Mouse (Mus musculus) frontal cortex, postnatal 36 days (tissue): Measurements from ENCODE around the gene Coro1b.

Experiments used
- DNase-seq, 2 experiments: peaks; one replicate each; pipeline ENCODE4 v3.0.0; 2022; ENCODE audit warnings: low spot score in 2 of 2

Coro1b gene

DNA sequence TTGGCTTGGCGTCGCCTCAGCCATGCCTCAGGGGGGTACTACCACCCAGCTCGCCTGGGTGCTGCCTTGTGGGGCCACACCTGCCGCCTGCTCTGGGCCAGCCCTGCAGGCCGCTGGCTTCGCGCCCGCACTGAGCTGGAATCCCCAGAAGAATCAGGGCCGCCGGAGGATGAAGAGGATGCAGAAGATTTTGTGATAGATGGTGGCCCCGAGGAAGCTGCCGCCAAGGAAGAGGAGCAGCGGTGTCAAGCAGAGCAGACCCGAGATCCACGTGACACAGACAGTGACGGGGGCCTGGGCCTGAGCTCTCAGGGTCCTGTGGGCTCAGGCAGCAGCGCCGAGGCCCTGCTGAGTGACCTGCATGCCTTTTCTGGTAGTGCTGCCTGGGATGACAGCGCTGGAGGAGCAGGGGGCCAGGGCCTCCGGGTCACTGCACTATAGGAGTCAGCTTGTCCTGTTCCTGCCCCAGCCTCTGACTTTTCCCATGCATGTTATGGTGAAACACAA, 7.7 kb downstream of the Coro1b start:
- DNase-seq = no peak

DNA sequence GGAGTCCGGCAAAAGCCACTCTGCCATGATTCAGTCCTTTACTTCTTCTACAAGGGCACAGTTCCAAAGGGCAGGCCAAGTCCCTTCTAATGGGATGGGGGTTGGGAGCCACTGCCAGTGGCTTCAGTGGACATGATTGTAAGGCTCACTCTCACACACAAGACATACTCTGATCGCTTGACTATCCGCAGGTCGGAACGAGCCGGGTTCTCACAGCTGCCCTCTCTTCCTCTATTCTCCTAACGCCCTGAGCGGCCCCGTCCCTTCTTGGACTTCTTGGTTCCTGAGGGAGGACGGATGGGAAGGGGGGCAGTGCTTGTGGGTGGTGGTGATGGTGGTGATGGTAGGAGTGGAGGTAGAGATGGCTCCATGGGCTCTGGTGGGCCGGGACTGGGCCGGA, 8.4 kb downstream of the Coro1b start:
- DNase-seq = no peak

DNA sequence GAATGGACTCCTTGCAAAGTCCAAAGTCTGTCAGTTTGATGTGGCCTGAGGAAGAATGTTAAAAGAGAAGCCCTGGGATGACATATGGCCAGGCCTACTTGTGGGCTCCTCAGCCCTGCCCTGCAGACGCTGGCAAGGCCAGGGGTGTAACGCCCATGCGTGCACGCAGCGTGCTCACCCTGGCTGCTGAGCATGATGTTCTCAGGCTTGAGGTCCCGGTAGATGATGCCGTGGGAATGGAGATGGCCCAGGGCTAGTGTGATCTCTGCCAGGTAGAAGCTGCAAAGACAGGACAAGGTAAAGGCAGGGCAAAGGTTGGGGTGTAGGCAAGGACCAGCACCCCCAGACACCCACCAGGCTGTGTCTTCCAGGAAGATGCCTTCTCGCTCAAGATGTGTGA, 10.6 kb downstream of the Coro1b start:
- DNase-seq = no peak

DNA sequence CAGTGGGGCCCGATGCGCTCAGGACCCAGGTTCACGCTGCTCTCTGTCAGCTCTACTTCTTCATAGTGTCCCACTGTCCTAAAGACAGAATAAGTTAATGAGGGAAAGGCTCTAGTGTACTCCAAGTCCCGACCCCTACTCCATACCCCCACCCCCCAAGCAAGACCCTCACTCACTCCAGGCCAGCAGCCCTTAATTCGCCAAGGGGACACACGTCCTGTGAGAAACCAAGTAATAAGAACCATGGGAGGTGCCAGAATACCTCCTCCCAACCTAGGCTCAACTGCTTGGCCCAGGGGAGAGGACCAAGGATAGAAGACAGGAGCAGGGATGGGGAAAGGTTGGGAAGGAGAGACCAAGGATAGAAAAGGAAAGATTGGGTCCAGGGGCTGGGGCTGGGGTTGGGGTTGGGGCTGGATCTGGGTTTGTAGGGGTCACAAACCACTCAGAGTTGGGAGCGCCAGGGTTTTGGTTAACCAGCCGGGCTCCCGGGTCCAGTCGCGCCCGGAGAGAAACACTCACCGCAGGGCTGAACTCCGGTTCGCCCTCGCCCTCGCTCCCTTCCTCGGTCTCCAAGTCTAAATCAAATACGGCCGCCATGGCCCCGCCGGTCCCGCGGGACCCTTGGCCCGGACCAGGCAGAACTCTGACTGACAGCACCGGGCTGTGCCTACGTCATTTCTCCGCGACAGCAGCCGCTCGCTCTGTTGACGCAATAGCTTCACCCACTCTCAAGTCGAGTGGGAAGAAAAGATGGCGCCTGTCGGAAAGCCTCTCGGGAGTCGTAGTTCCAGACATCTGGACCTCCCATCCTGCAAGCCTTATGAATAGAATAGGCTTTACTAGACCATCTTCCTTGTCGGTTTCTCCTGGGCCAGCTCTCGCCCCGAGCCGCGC, 14.5 kb downstream of the Coro1b start, which contains the start of gene Rps6kb2:
Gene Rps6kb2 (minus strand): TSS at position 709 of the 897 bp plus-strand sequence.
- peak; percentile 98 to 99 for DNase-seq

DNA sequence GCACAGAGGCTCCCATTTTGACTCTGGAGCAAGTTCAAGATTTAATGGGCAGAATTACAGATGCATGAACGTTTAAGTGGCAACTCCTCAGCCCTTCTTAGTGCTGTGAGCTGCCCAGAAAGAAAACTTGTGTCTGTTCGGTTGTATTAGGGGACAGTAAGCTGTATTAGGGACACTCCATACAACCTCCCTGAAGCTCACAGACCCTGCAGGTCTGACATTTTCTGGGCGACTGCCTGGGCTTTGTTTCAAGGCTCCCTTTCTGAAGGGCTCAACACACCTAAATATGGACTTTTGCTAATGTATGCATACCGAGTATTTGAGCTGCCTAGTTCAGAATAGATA, 15.1 kb downstream of the Coro1b start:
- no peak for DNase-seq

DNA sequence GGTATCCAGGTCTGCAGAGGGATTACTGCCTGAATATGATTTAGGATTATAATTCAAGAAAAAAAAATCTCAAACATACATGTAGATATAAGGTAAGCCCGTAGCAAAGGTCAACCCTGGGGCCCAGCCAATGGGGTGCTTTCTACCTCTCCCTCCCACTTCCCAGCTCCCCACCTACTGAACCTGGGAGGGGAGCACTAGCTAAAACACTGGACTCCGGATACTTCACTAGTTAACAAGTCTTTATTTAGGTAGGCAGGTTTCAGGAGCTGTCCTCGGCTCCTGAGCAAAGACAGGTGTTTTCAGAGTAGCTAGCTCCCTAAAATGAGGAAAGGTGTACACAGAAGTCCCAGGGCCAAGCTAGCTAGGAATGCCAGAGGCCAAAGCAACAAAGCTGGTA, 15.7 kb downstream of the Coro1b start:
- DNase-seq = no peak

DNA sequence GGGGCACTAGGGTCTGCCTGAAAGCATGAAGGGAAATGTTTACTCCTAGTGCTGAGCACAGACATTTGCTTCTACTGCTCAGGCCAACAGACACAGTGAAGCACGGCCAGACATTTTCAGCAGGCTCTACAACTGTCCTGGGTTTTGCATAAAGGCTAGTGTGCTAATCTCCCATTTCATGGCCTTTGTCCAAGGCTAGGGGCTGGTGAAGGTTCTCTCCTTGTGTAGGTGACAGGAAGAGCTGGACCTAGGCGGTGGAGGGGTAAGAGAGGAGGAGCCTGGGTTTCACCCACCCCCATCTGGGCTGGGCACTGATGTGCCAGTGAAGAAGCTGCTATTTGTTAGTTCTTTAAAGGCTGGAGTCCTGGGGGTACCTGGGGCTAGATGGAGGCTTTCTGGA, 16.3 kb downstream of the Coro1b start:
- DNase-seq = no peak

DNA sequence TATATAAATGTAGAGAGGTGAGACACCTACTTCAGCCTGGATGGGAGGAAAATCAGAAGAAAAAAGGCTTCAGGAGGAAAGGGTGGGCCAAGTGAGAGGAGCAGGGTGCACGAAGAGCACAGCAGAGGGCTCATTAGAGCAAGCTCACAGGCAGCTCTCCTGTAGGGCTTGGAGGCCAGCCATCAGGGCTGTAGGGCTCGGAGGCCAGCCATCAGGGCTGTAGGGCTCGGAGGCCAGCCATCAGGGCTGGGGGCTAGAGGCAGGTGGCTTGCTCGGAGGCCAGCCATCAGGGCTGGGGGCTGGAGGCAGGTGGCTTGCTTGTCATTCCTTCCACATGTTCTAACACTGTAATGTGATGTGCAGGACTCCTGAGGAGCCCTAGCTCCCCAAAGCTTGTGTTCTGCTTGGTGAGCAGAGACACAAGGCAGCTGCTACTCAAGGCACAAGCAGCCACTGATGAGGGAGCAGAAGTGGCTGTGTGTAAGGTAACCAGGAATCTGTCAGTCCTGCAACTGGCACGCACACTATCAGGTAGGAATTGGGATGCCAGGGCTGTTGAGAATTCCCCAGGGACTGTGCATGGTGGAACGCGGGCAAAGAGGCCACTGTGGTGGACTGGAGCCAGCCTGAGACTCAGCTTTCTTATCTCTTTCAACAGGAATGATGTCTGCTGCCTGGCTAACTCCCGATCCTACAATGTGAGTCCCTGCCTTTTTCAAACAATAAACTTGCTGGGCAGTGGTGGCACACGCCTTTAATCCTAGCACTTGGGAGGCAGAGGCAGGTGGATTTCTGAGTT, 18.5 kb downstream of the Coro1b start:
- DNase-seq = no peak

DNA sequence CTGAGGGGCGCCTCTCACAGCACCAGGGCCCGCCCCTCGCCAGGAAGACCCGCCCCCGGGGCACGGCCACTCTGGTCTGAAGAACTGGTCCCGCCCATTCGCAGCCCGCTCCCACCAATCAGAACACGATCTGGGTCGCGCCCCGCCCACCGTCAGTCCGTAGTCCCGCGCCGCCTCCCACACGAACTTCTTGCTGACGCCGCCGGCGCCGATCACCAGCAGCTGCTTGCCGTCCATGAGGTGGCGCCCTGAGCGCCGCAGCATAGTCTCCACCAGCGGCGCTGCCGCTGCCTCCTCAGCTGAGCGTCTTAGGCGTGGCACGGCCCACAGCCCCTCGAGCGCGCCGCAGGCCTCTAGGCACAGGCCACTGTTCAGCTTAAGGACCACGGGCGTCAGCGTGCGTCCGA, 21.0 kb downstream of the Coro1b start:
- DNase-seq = peak; percentile 99 to 100

DNA sequence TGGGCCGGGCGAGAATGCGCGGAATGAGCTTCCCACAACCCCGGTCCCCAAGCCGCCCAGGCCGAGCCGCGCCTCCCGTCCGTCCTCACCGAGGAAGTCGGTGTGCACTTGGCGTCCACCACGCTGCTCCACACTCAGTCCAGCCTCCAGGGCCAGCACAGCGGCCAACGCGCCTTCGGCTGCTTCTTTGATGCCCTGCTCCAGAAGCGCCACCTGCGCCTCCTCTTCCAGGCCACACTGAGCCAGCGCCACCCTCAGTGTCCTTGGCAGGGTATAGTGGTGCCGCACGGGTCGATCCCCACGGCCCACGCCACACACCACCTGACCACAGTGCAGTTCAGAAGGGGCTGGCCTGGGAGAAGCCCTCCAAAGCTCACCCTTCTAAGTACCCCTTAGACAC, 21.4 kb downstream of the Coro1b start:
- DNase-seq = no peak

DNA sequence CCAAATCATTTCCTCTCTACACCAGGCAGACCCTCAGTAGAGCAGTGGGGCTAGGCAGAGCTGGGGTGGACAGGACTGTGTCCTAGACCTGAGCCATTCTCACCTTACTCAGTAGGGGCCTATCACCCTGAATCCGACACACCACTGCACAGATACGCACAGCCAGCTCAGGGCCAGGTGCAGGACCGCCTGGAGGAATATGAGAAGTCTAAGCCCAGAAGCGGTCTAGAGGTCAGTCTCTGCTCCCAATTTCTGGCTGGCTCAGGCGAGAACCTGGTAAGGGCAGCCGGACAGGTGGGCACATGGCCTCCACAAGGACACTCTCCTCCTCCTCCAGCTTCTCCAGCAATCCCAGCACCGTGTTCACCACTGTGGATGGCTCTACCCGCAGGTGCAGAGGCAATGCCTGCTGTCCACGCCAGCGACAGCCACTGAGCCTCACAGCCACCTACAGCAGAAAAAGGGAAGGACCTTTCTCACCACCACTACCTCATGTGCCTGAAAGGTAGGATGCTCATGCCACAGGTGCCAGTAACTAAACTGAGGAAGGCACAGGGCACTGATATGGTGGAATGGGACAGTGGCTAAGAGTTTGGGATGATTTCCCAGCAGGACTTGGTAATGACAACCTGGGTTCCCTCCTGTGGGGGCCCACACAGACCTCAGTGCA, 22.4 kb downstream of the Coro1b start:
- DNase-seq = no peak

DNA sequence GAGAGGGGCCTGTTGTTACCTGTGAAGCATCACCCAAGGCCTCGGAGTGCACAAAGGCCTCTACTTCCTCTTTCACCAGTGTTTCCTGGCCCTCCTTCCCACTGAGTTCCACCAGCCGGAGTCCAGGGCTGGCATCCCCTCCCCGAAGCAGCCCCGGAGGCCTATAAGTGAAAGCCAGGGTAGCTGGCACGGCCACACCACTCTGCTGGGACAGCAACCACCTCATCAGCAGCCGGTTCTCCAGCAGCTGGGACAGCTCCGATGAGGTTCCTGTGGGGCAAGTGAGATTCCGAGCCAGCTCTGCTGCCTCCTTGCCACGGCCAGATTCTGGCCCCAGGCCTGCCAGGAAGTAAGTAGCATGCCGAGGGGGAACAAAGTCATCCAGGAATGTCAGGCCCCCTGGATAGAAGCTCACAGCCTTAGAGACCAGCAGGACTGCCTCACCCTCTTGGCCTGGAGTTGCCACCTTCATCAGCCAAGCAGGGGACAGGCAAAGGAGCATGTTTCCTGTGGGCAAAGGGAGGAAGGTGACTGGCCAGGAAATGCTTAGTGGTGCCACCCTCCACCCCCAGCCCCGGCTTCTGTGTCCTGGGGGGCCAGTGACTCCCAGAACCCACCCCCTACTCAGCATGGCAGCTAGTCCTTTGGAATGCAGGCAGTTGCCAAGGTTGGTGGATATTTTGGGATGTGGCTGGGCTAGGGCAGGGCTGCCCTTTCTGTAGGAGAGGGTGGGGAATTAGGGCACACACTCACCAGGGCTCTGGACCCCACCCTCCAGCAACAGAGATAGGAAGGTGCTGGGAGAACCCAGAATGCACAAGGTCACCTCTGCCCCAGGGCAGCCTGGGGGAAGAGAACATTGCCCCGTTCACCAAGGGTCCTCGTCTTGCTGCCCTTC, 23.2 kb downstream of the Coro1b start:
- DNase-seq = no peak

DNA sequence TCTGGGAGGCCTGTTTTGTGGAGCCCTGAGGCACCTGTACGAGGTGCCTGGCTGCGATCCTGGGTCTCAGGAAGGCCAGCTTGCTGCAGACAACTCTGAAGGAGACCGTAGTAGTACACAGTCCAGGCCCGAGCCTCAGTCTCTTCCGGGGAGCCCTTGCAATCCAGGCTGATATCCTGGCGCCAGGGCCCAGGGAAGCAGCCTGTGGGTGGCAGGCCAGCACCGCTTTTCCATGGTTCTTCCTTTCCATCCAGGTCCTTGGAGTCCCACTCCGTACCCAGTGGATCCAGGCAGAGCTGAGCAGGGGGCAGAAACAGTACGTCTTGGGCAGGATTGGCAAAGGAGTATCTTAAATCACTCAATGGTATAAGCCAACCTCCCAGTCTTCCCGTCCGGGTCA, 24.5 kb downstream of the Coro1b start:
- no peak for DNase-seq

DNA sequence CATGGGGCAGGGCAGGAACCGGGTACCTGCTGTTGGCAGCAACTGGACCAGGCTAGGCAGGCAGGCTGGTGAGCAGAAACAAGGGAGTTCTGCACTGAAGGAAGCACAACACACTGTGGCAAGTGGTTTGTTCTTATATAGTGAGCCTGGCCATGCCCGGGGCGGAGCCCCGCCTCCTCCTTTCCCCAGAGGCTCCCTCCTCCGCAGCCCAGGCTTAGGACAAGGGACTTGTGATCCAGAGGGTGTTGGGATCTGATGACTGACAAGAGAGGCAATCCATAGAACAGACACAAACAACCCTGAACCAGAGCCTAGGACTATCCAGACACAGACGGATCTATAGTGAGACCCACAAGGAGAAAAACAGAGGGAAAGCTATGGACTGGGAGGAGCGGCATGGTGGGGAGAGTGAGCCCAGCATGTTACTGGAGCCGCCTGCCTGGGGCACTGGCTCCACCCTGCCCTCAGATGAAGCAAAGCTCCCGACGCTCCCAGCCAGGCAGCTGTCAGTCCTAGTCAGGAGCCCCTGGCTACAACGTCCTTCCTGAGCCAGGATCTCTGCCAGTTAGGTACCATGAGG, 27.0 kb downstream of the Coro1b start, which contains the start of gene Carns1:
Gene Carns1 (minus strand): TSS at position 112 of the 580 bp plus-strand sequence.
- peak in 1 of 2 experiments; percentile 27 for DNase-seq

DNA sequence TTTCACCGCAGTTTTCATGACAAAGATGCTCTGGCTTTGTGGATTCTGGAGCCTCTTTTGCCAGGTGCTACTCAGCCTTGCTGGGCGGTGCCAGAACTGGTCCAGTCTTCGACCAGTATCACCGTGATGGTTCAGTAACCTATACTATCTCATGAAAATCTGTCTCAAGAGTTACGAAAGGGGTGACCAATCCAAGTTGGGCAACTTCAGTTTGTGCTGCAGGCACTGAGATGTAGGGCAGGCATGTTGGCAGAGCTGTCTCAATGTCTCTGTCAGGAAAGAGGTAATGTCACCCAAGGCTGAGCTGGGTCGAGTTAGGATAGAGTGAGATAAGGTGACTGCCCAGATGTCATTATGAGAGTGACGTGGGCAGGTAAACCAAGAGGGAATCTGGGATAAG, 32.0 kb downstream of the Coro1b start:
- DNase-seq = no peak

DNA sequence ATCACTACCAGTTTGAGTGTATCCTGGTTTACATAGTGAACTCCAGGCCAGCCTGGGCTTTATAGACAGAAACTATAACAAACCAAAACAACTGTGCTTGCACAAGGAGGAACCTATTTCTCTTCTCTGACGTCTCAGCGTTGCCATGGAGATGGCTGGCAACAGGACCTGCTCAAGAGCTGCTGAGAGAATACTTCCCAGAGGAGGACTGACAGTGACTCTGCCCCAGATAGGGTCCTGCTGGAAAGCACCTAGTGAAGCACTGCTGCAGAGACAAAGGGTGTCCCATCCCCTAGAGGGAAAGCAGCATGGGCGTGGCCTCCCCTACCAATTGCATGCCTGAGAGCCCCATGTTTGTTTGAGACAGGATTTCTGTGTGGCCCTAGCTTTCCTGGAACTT, 33.5 kb downstream of the Coro1b start:
- DNase-seq = peak; percentile 62 to 84

DNA sequence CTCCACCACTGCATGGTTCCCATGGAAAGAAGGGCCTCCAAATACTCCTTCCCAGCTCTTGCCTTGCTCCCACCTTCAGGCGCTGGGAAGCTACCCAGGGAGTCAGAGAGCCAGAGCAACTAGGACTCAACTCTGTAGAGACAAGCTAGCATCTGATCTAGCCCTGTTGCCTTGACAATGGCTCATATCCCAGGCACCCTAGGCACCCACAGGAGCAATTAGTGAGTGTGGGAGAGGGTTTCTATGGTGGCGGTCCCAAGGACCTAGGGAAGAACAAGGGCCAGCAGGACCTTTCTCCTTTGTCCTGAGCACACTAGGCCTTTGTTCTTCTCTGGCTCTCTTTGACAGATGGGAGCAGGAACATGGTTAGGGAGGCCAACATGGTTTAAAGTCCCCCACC, 35.3 kb downstream of the Coro1b start:
- DNase-seq = no peak

DNA sequence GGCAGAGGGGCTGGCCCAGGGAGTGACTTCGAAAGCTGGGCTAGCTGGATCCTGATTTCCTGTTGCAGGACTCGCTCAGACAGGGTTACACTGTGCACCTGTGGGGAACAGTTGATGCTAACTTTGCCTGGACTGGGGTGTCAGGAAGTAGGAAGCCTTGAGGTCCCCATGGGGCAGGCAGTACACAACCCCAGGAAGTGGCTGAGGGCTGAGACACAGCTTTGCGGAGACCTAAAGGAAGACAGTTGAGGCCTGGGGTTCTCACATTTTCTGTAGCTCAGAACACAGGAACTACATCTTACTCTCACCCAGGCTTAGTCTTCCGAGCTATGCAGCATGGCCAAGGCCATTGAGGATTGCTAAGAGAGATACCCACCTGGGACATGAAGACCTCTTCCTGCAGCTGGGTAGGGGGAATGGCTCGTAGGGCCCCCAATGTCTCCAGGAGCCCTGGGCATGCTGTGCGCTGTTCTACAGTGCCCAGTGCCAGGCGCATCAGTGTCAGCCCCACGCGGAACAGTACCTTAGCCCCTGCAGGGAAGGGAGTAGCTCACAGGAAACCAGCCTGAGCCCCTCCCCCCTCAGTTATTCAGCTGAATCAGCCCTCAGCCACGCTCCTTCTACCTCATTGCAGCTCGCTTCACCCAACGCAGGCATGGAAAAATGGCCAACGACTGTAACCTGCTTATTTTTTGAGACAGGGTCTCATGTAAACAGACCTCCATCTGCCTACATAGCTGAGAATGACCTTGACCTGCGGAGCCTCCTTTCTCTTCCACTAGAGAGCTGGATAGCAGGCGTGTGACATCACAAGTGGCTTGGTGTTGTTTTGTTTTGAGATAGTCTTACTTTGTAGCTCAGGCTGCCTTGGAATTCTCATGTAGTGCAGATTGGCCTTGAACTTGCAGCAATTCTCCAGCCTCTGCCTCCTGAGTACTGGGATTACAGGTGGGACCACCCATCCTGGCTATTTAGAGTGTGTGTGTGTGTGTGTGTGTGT, 36.9 kb downstream of the Coro1b start:
- no peak for DNase-seq

DNA sequence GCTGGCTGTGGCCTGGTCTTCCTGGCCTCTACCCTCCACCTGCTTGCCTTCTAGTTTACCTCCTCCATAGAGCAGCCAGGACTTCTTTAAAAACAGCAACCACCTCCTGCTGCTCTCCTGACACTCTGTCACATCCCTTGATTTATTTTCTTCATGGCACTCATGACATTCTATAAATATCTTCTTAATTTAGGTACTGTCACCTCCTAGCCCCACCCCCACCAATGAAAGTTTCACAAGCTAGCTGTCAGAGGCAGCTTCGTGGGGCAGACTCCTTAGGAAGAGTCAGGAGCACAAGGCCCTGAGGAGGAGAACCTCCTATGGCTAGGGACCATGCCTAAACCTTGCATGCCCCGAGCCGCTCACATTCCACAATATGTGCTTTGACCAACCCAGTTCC, 38.9 kb downstream of the Coro1b start:
- DNase-seq = no peak
